Mouse (Mus musculus) CH12.LX (cell line): ENCODE results near the gene Abcc5.

Source experiments
- CTCF ChIP-seq, 2 experiments: IDR thresholded peaks in 1 of 2; conservative IDR thresholded peaks in 1 of 2; 2 replicates each; pipeline ENCODE4 v1.5.1; 2011 to 2012; ENCODE audit warnings: low read depth in 2 of 2, low read length in 2 of 2, improper control_type of control experiment in 1 of 2, inconsistent platforms in 1 of 2, mild to moderate bottlenecking in 1 of 2, moderate library complexity in 1 of 2
- E2F4 ChIP-seq: IDR thresholded peaks from 2 replicates; pipeline ENCODE4 v1.6.1; 2011; ENCODE audit warnings: low read depth, low read length, improper control_type of control experiment; ENCODE audit not compliant: insufficient replicate concordance
- EP300 ChIP-seq: IDR thresholded peaks from 2 replicates; pipeline ENCODE4 v1.6.1; 2011; ENCODE audit warnings: low read length, improper control_type of control experiment
- GABPA ChIP-seq: IDR thresholded peaks from 2 replicates; pipeline ENCODE4 v1.6.1; 2012; ENCODE audit warnings: low read depth, low read length, improper control_type of control experiment, inconsistent platforms; ENCODE audit not compliant: insufficient replicate concordance
- POLR2A ChIP-seq: IDR thresholded peaks from 2 replicates; pipeline ENCODE4 v1.6.1; 2011; ENCODE audit warnings: low read depth, mild to moderate bottlenecking, improper control_type of control experiment, low read length

DNA sequence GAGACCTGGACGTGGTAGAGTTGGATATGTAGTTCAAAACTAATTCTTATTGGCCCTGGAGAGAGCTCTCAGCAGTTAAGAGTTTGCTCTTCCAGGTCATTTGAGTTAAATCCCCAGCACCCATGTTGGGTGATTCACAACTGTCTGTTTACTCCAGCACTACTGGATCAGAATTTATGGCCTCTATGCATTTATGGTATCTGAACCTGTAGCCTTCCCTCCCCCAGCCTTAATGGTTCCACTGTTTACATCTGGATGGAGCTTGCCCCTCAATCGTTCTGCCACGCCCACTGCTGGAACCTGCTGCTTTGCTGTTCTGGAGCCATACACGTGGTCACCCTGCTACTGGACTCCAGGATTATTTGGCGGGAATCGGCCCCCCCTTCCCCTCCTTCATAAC, 25.6 kb upstream of the Abcc5 start:
- no peak for TF ChIP-seq POLR2A
- no peak for TF ChIP-seq CTCF (conservative IDR thresholded peaks at IDR 0.05 in 1 of 2, IDR thresholded peaks at IDR 0.05 in 1 of 2; ENCODE audit: low read depth in 2 of 2, low read length in 2 of 2)
- no peak for TF ChIP-seq GABPA
- TF ChIP-seq EP300: no peak
- no peak for TF ChIP-seq E2F4
